Mouse (Mus musculus) stomach, embryonic 16.5 days (tissue): ENCODE data around the gene Specc1. TPM values are rescaled to one million over a fixed set of nuclear protein-coding genes. Genes with fewer than 3 reads are reported as not detected.

Experiments used
- ATAC-seq: fragments of 200-750 bp; cut with Nextera tagmentation; 2 replicates; pipeline ENCODE4 v1.8.0; 2017; ENCODE audit warnings: moderate number of reproducible peaks, moderate TSS enrichment; ENCODE audit not compliant: insufficient read depth, low FRiP score
- H3K27ac ChIP-seq: fragments of 300-500 bp; sonication (generic); 2 replicates; pipeline ENCODE4 v1.5.1; 2014; ENCODE audit warnings: low read length
- H3K27me3 ChIP-seq: fragments of 300-500 bp; sonication (generic); 2 replicates; pipeline ENCODE4 v1.6.1; 2014; ENCODE audit warnings: low read length, control low read depth, mixed read lengths; ENCODE audit not compliant: control insufficient read depth, insufficient read depth
- H3K36me3 ChIP-seq: fragments of 300-500 bp; sonication (generic); 2 replicates; pipeline ENCODE4 v1.6.1; 2014; ENCODE audit warnings: low read length; ENCODE audit not compliant: control insufficient read depth, insufficient read depth
- H3K4me1 ChIP-seq: fragments of 300-500 bp; sonication (generic); 2 replicates; pipeline ENCODE4 v1.6.1; 2014; ENCODE audit warnings: low read length, control low read depth, mixed read lengths; ENCODE audit not compliant: control insufficient read depth, insufficient read depth
- H3K4me2 ChIP-seq: fragments of 300-500 bp; sonication (generic); 2 replicates; pipeline ENCODE4 v1.6.1; 2014; ENCODE audit warnings: low read depth, low read length, mixed read lengths
- H3K4me3 ChIP-seq: fragments of 300-500 bp; sonication (generic); replicated peaks from 2 replicates; pipeline ENCODE4 v1.5.1; 2014; ENCODE audit warnings: mild to moderate bottlenecking, low read length
- H3K9ac ChIP-seq: fragments of 300-500 bp; sonication (generic); 2 replicates; pipeline ENCODE4 v1.6.1; 2014; ENCODE audit warnings: low read length
- H3K9me3 ChIP-seq: fragments of 300-500 bp; sonication (generic); replicated peaks from 2 replicates; pipeline ENCODE4 v1.6.1; 2016; ENCODE audit warnings: low read length, control low read depth; ENCODE audit not compliant: control insufficient read depth
- WGBS: fragments of 180-500 bp; shearing (Covaris S2); extraction: QIAGEN DNeasy Blood & Tissue Kit; methylation state at CpG from one replicate; pipeline ENCODE4 v1.1.7; 2014; 5-methylcytosine and 5-hydroxymethylcytosine counted together
- polyA plus RNA-seq: library from polyadenylated mRNA; unstranded; fragments of >200 nt; fragmentation: Nextera tagmentation; extraction: Ambion mirVana; gene quantifications from 2 replicates; pipeline ENCODE4 v1.2.1, GENCODE M21; 2015

The Specc1 gene
- polyA plus RNA-seq, 1 experiment from 2014 or later = 7.7 TPM

DNA sequence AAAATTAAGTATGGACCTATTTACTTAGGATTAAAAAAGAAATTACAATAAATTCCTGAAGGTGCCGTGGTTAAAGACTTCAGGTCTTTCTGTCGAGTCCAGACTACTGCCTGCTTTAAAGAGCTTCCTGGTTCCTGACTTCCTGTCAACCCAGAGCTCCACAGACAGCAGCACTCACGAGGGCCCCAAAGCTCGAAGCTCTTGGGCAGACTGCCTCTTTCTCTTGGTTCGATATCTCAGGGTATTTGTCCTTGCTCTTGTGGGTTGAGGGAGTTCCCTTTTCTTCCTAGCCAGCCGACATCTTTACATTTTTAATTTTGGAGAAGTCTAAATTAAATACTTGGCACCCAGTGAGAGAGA is 48.3 kb downstream of the Specc1 start:
- H3K4me3 ChIP-seq = no peak overlapping the region
- ATAC-seq = no peak
- H3K27ac ChIP-seq = peak overlapping the region; percentile 64; the same call in 1 of the 2 replicates
- 39% methylated on average over 6 of the region's 6 CpGs for WGBS
- H3K9me3 ChIP-seq = no peaks in the 10 kb centered on the region
- H3K4me1 ChIP-seq = peaks cover 11% of the 10 kb centered on the region; the same call in 1 of the 2 replicates
- H3K4me2 ChIP-seq = peak overlapping the region; percentile 36; the same call in 1 of the 2 replicates
- no peaks in the 10 kb centered on the region for H3K36me3 ChIP-seq
- no peaks in the 10 kb centered on the region for H3K27me3 ChIP-seq
- peak overlapping the region; percentile 41; the same call in 1 of the 2 replicates for H3K9ac ChIP-seq

DNA sequence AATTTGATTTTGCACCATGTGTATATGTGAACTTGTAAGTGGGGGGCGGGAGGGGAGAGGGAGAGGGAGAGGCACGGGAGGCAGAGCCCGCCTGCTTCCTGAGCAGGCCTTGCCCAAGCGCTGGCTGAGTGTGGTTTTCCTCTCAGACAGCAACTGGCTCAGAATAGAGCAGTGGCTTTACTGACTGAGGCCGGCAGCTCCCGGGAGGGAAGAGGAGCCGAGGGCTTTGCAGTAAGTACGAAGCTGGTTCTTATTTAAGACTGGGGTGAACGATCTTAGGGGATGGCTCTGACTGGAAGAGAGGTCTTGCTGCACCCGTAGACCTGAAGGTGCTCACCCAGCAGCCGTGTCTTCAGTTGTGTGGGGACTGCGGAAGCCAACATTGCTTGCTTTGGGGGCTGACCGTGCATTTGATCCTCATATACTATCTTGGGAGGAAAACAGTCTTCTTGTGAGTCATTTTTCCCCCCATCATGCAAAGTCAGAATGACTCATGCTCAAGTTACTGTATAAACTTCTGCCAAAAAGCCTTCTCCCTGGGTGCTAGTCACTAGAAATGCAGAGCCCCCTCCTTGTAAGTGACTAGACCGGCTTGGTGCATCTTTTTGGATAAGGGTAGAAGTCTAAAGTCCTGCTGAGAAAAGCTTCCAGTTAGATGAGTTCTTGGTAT is 48.8 kb downstream of the Specc1 start:
- ATAC-seq = peak; percentile 67
- Histone ChIP-seq H3K4me3 (peak overlapping the region; percentile 15), H3K4me2 (peak overlapping the region; percentile 36), H3K36me3 (no peaks in the 10 kb centered on the region), H3K9ac (no peak overlapping the region; the same call in 1 of the 2 replicates), H3K27me3 (no peaks in the 10 kb centered on the region), H3K9me3 (no peaks in the 10 kb centered on the region), H3K27ac (peak overlapping the region; percentile 64; the same call in 1 of the 2 replicates), H3K4me1 (peaks cover 11% of the 10 kb centered on the region; the same call in 1 of the 2 replicates)
- WGBS = 40% methylated on average over 14 of the region's 14 CpGs

DNA sequence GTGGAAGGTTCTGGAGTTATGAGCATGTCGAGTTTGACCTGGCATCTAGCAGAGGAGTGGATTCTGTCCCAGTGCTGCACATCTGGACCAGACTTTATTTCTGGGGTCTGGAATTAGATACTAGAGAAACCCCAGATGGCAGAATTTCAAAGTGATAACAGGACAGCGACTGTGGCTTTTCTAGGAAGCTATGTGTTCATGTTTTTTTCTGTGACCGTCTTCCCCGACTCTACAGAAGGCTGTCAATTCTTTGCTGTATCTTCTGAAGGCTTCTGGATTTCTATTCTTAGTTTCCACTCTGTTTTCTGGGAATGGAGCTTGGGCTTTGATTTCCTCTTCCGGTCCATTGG is 49.3 kb downstream of the Specc1 start:
- no peaks in the 10 kb centered on the region for H3K36me3 ChIP-seq
- no peak for ATAC-seq
- WGBS = 71% methylated on average over 5 of the region's 5 CpGs
- no peaks in the 10 kb centered on the region for H3K27me3 ChIP-seq
- peaks cover 11% of the 10 kb centered on the region; the same call in 1 of the 2 replicates for H3K4me1 ChIP-seq
- peak overlapping the region; percentile 15; the same call in 1 of the 2 replicates for H3K4me3 ChIP-seq
- H3K9ac ChIP-seq = no peak overlapping the region
- H3K4me2 ChIP-seq = peak overlapping the region; percentile 36; the same call in 1 of the 2 replicates
- H3K27ac ChIP-seq = peak overlapping the region; percentile 64; the same call in 1 of the 2 replicates
- H3K9me3 ChIP-seq = no peaks in the 10 kb centered on the region

DNA sequence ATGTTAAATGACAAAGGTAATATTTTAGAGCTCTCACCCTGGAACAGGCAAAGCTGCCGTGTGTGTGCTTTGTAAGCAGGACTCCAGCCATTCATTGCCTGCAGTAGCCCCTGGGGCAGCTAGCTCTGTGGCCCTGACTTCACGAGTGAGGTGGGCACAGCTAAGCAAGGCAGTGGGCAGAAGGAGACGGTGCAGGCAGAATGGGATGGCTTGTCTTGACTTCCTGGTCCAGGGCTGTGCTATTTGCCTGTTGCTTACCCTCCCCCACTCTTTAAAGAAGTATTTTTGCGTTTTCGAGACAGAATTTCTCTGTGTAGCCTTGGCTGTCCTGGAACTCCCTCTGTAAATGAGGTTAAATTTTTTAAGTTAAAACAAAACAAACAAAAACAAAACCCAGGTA is 50.1 kb downstream of the Specc1 start:
- H3K36me3 ChIP-seq = no peaks in the 10 kb centered on the region
- no peak overlapping the region for H3K9ac ChIP-seq
- peak overlapping the region; percentile 32 for H3K4me2 ChIP-seq
- ATAC-seq = no peak
- 37% methylated on average over 5 of the region's 5 CpGs for WGBS
- no peaks in the 10 kb centered on the region for H3K27me3 ChIP-seq
- H3K9me3 ChIP-seq = no peaks in the 10 kb centered on the region
- no peak overlapping the region for H3K27ac ChIP-seq
- 0 out of 2 replicates have a peak overlapping the region, but pooled peaks have one; percentile 7 for H3K4me3 ChIP-seq
- peaks cover 11% of the 10 kb centered on the region; the same call in 1 of the 2 replicates for H3K4me1 ChIP-seq

DNA sequence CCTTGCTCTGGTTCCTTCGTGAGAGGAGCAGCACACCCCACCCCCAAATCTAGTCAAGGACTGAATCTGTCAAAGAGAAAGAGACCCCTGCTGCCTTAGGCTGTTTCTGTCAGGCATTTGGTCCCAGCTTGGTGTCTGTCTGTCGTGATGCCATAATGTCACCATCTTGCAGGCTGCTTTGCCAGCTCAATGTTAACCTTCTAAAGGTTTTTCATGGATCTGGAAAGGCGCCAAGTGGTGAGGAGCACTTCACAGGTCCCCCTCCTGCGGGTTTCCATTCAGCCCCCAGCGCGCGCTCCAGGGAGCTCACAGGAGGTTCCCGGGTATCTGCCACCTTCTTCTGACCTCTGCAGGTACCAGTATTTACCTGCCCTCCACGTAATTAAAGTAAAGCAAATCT is 51.4 kb downstream of the Specc1 start:
- ATAC-seq = no peak

DNA sequence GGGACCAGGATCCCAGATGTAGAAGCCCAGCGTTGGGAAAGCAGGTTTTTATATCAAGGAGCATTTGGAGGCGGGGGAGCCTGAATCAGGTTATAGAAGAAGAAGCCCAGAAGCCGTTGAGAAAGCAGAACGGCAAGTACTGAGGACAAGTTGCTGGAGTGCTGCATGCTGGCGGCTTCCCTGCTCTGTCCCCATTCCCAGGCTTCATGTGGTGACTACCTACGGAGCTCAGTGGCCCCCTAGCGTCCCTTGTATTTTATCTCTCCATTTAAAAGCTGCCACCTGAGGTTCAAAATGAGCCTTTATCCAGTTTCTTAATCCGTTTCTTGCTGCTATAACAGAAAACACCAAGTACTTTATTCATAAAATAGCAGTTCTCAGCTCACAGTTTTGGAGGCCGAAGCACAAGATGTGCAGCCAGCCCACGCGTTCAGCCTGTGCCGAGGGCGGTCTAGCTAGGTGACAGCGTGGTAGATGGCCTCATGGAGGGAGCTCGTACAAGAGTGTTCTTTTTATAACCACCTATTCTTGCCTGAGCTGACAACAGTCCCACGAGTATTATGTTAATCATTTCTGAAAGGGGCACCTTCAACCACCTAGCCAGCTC is 54.2 kb downstream of the Specc1 start:
- no peaks in the 10 kb centered on the region for H3K9me3 ChIP-seq
- no peak overlapping the region for H3K27ac ChIP-seq
- whole genome bisulfite sequencing = 72% methylated on average over 16 of the region's 16 CpGs
- H3K4me3 ChIP-seq = no peak overlapping the region
- peaks cover 6% of the 10 kb centered on the region; the same call in 1 of the 2 replicates for H3K4me1 ChIP-seq
- H3K9ac ChIP-seq = no peak overlapping the region
- H3K27me3 ChIP-seq = no peaks in the 10 kb centered on the region
- ATAC-seq = no peak
- no peak overlapping the region for H3K4me2 ChIP-seq
- no peaks in the 10 kb centered on the region for H3K36me3 ChIP-seq

More for the DNA sequence above, 51.4 kb downstream of the Specc1 start:
- Histone ChIP-seq H3K4me1 (peaks cover 11% of the 10 kb centered on the region; the same call in 1 of the 2 replicates), H3K9me3 (no peaks in the 10 kb centered on the region), H3K27ac (no peak overlapping the region), H3K4me3 (no peak overlapping the region), H3K27me3 (no peaks in the 10 kb centered on the region), H3K36me3 (no peaks in the 10 kb centered on the region), H3K9ac (no peak overlapping the region), H3K4me2 (no peak overlapping the region)
- 39% methylated on average over 9 of the region's 9 CpGs for WGBS

DNA sequence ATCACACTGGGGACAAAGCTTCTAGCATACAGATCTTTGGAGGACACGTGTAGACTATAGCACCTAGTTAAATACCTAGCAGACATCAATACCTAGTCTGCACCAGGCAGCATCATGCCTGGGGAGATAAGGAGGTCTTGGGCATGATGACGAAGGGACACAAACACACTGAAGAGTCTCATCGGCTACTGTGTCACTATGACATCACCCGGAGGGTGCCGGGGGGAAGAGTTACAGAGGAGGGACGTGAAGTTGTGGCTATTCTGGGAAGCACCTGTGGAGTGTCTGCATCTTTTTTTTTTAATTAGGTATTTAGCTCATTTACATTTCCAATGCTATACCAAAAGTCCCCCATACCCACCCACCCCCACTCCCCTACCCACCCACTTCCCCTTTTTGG is 55.5 kb downstream of the Specc1 start:
- Histone ChIP-seq H3K4me1 (no peaks in the 10 kb centered on the region), H3K4me2 (no peak overlapping the region), H3K9ac (no peak overlapping the region), H3K4me3 (no peak overlapping the region), H3K27ac (no peak overlapping the region), H3K36me3 (no peaks in the 10 kb centered on the region), H3K27me3 (no peaks in the 10 kb centered on the region), H3K9me3 (no peaks in the 10 kb centered on the region)
- no peak for ATAC-seq
- WGBS = 89% methylated on average over 6 of the region's 6 CpGs

DNA sequence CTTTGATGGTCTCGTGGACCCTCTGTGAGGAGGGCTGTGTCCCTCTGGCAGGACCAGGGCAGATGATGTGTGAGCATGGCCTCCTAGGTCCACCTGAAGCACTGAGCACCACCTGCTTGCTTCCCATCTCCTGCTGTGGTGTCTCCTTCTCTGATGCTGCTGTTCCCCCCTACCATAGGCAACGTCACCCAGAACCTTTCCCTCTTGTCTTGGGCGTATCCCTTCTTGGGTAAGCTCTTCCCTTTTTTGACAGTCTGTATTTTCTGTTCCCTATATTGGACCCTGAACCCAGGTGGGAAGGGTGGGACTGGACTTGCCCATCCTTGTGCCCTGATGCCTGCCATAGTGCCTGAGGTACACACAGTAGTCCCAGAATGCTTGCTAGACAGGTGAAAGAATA is 56.9 kb downstream of the Specc1 start:
- H3K27me3 ChIP-seq = no peaks in the 10 kb centered on the region
- H3K9me3 ChIP-seq = no peaks in the 10 kb centered on the region
- H3K36me3 ChIP-seq = no peaks in the 10 kb centered on the region
- WGBS = 71% methylated on average over 3 of the region's 3 CpGs
- no peaks in the 10 kb centered on the region for H3K4me1 ChIP-seq
- no peak overlapping the region for H3K4me3 ChIP-seq
- H3K4me2 ChIP-seq = no peak overlapping the region
- H3K9ac ChIP-seq = no peak overlapping the region
- no peak for ATAC-seq
- H3K27ac ChIP-seq = no peak overlapping the region

DNA sequence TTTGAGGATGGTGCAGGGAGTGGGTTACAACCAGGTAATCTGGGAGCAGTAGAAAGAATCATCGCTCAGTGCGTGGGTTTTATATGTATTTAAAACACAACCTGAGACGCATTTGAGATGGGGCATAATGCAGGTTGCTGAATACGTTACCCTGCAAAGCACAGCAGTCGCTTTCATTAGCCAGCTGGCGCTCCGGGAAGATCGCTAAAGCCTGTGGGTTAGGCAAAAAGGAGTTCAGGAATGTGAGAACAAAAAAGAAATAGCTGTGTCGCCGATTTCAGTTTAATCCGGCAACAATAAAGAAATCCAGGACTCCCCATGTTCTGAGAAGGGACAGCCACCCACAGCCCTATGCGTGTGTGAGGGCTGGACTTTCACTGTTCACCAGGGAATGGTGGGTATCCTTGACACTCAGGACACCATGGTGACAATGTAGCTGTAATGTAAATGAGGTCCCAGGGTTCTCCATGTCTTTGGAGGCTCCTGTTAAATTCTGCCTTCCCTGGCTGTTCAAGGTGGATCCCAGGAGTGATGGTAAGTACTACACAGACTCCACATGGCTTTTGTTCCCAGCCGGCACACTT is 58.6 kb downstream of the Specc1 start:
- H3K9me3 ChIP-seq = no peaks in the 10 kb centered on the region
- no peaks in the 10 kb centered on the region for H3K36me3 ChIP-seq
- 54% methylated on average over 13 of the region's 13 CpGs for WGBS
- ATAC-seq = no peak
- no peaks in the 10 kb centered on the region for H3K4me1 ChIP-seq
- H3K27me3 ChIP-seq = no peaks in the 10 kb centered on the region
- no peak overlapping the region for H3K27ac ChIP-seq
- H3K4me3 ChIP-seq = no peak overlapping the region
- H3K4me2 ChIP-seq = no peak overlapping the region
- H3K9ac ChIP-seq = no peak overlapping the region
